Mouse (Mus musculus) stomach, postnatal 0 days (tissue): ENCODE measurements around the gene Thbs1.

Experiments
- CTCF ChIP-seq: IDR thresholded peaks from 2 replicates; pipeline ENCODE4 v1.5.1; 2016; ENCODE audit warnings: antibody characterized with exemption, low read depth, mild to moderate bottlenecking, moderate library complexity
- EP300 ChIP-seq: optimal IDR thresholded peaks from 2 replicates; pipeline ENCODE3; 2016; ENCODE audit warnings: antibody characterized with exemption

GRCm38 (mm10) chr2:118066065-118066770 is 45.5 kb upstream of the Thbs1 start:
- TF ChIP-seq CTCF (no peak), EP300 (no peak)
